Comparison of ENCODE assay signal across 22 mouse cellular contexts in genomic region chr9:50154618-50155017, GRCm38 (mm10).
DNase-seq lines count a peak whose midpoint lies in the region; ATAC-seq and TF ChIP-seq lines count a peak whose summit lies in the region.
"Had no signal": no experiment of that assay in that cellular context is flagged by ENCODE, and none has a peak within 500 bp of the region (broad histone marks: within the 10 kb centered on the region; RNA-seq: fewer than 3 reads in every experiment).

No protein-coding gene starts in this region.

- no peaks in the 10 kb centered on the region for H3K27me3 ChIP-seq in forebrain, postnatal 0 days (ENCODE audit: insufficient read depth, low read length)
- H3K27me3 ChIP-seq in forebrain, embryonic 12.5 days: no peaks in the 10 kb centered on the region
- H3K27me3 ChIP-seq in intestine, embryonic 14.5 days (replicated peaks; ENCODE audit: control insufficient read depth, insufficient read depth, low read length): no peaks in the 10 kb centered on the region
- H3K27me3 ChIP-seq in intestine, embryonic 16.5 days (replicated peaks; ENCODE audit: control insufficient read depth, insufficient read depth, low read length): no peaks in the 10 kb centered on the region
- H3K27me3 ChIP-seq: CH12.LX; heart, embryonic 15.5 days; hindbrain, embryonic 13.5 days; intestine, embryonic 15.5 days; Patski had no signal

- no peak overlapping the region for H3K9ac ChIP-seq in forebrain, postnatal 0 days
- H3K9ac ChIP-seq in forebrain, embryonic 12.5 days: no peak overlapping the region
- no peak overlapping the region for H3K9ac ChIP-seq in intestine, embryonic 14.5 days (ENCODE audit: low read length)
- H3K9ac ChIP-seq in intestine, embryonic 16.5 days (ENCODE audit: low read depth, low read length): no peak overlapping the region
- H3K9ac ChIP-seq: heart, embryonic 15.5 days; hindbrain, embryonic 13.5 days; intestine, embryonic 15.5 days had no signal

- H3K27ac ChIP-seq in forebrain, postnatal 0 days (ENCODE audit: low read depth, low read length): no peak overlapping the region
- no peak overlapping the region for H3K27ac ChIP-seq in forebrain, embryonic 12.5 days
- no peak overlapping the region for H3K27ac ChIP-seq in intestine, embryonic 14.5 days (ENCODE audit: low read depth)
- H3K27ac ChIP-seq in intestine, embryonic 16.5 days (ENCODE audit: low read length): no peak overlapping the region
- H3K27ac ChIP-seq: embryonic facial prominence, embryonic 10.5 days; heart, adult 2 months; heart, embryonic 15.5 days; hindbrain, embryonic 13.5 days; hindbrain, postnatal 0 days; intestine, embryonic 15.5 days had no signal

- no peaks in the 10 kb centered on the region for H3K4me1 ChIP-seq in forebrain, postnatal 0 days (ENCODE audit: insufficient read depth)
- no peaks in the 10 kb centered on the region for H3K4me1 ChIP-seq in forebrain, embryonic 12.5 days
- no peaks in the 10 kb centered on the region for H3K4me1 ChIP-seq in intestine, embryonic 14.5 days (replicated peaks; ENCODE audit: control insufficient read depth, insufficient read depth, low read length)
- no peaks in the 10 kb centered on the region for H3K4me1 ChIP-seq in intestine, embryonic 16.5 days (ENCODE audit: control insufficient read depth, insufficient read depth, low read length)
- H3K4me1 ChIP-seq: hindbrain, embryonic 13.5 days; intestine, embryonic 15.5 days had no signal

- no peaks in the 10 kb centered on the region for H3K36me3 ChIP-seq in forebrain, postnatal 0 days (ENCODE audit: insufficient read depth)
- H3K36me3 ChIP-seq in forebrain, embryonic 12.5 days (replicated peaks): no peaks in the 10 kb centered on the region
- H3K36me3 ChIP-seq in intestine, embryonic 14.5 days (ENCODE audit: control insufficient read depth, insufficient read depth, low read length): no peaks in the 10 kb centered on the region
- no peaks in the 10 kb centered on the region for H3K36me3 ChIP-seq in intestine, embryonic 16.5 days (ENCODE audit: control insufficient read depth, insufficient read depth, low read length)
- H3K36me3 ChIP-seq: embryonic facial prominence, embryonic 10.5 days; heart, embryonic 15.5 days; hindbrain, embryonic 13.5 days; intestine, embryonic 15.5 days had no signal

- H3K4me2 ChIP-seq in forebrain, postnatal 0 days (ENCODE audit: low read depth): no peak overlapping the region
- H3K4me2 ChIP-seq in forebrain, embryonic 12.5 days: no peak overlapping the region
- no peak overlapping the region for H3K4me2 ChIP-seq in intestine, embryonic 14.5 days (ENCODE audit: low read length)
- H3K4me2 ChIP-seq in intestine, embryonic 16.5 days (ENCODE audit: low read depth, low read length): no peak overlapping the region
- H3K4me2 ChIP-seq: heart, embryonic 11.5 days; heart, embryonic 15.5 days; hindbrain, embryonic 13.5 days; intestine, embryonic 15.5 days had no signal

- TF ChIP-seq CTCF in forebrain, postnatal 0 days (IDR thresholded peaks at IDR 0.05; ENCODE audit: low read depth): no peak

- DNase-seq in forebrain, postnatal 0 days: peak; percentile 30
- DNase-seq in intestine, embryonic 14.5 days (ENCODE audit: low spot score): peak; percentile 23
- peak; percentile 55 to 65 for DNase-seq in right cerebral cortex, postnatal 10 days (ENCODE audit: low spot score in 2 of 2)
- no peak for DNase-seq in right cerebral cortex, postnatal 25 days
- peak; percentile 45 for DNase-seq in telencephalon, adult 2 months (ENCODE audit: low read depth, low spot score)
- DNase-seq: adrenal gland, postnatal 14 days; cerebellum, adult 2 months; cerebellum, postnatal 10 days; gastrocnemius, postnatal 14 days; heart, adult 2 months; heart, postnatal 14 days had no signal

- H3K4me3 ChIP-seq in forebrain, postnatal 0 days (ENCODE audit: low read depth, low read length): no peak overlapping the region
- no peak overlapping the region for H3K4me3 ChIP-seq in forebrain, embryonic 12.5 days (replicated peaks)
- H3K4me3 ChIP-seq in intestine, embryonic 14.5 days (ENCODE audit: low read depth, low read length): no peak overlapping the region
- H3K4me3 ChIP-seq in intestine, embryonic 16.5 days (ENCODE audit: low read length): no peak overlapping the region
- H3K4me3 ChIP-seq: embryonic facial prominence, embryonic 10.5 days; heart, adult 2 months; heart, embryonic 15.5 days; hindbrain, embryonic 13.5 days; intestine, embryonic 15.5 days had no signal

- WGBS in forebrain, postnatal 0 days: 47% methylated on average over 3 of the region's 3 CpGs
- 85% methylated on average over 3 of the region's 3 CpGs for WGBS in forebrain, embryonic 12.5 days
- WGBS in intestine, embryonic 14.5 days: 82% methylated on average over 3 of the region's 3 CpGs
- WGBS in intestine, embryonic 16.5 days: 84% methylated on average over 3 of the region's 3 CpGs

- no peaks in the 10 kb centered on the region for H3K9me3 ChIP-seq in forebrain, postnatal 0 days (ENCODE audit: low read length)
- no peaks in the 10 kb centered on the region for H3K9me3 ChIP-seq in forebrain, embryonic 12.5 days
- H3K9me3 ChIP-seq in intestine, embryonic 14.5 days (ENCODE audit: control insufficient read depth, low read length): no peaks in the 10 kb centered on the region
- no peaks in the 10 kb centered on the region for H3K9me3 ChIP-seq in intestine, embryonic 16.5 days (ENCODE audit: control insufficient read depth, low read length)
- H3K9me3 ChIP-seq: embryonic facial prominence, embryonic 10.5 days; heart, embryonic 15.5 days; hindbrain, embryonic 13.5 days; intestine, embryonic 15.5 days had no signal

- ATAC-seq in forebrain, postnatal 0 days: no peak
- no peak for ATAC-seq in forebrain, embryonic 12.5 days (ENCODE audit: low FRiP score)
- ATAC-seq in intestine, embryonic 14.5 days (replicated peaks; ENCODE audit: low FRiP score, low TSS enrichment, low read depth): no peak
- no peak for ATAC-seq in intestine, embryonic 16.5 days
- ATAC-seq: activated CD4-positive, CD25-positive, alpha-beta regulatory T cell, adult 4 months; hindbrain, postnatal 0 days; intestine, embryonic 15.5 days; Patski had no signal
